Mouse (Mus musculus) CH12.LX (cell line): ENCODE data around the gene Arid5a. TPM values are rescaled to one million over a fixed set of nuclear protein-coding genes. Genes with fewer than 3 reads are reported as not detected.
A peak's percentile ranks its signal among the peaks of the same experiment; 100 is the strongest.

Experiments used
- DNase-seq: peaks from one replicate; pipeline ENCODE4 v3.0.0-alpha.2; 2013; ENCODE audit errors: extremely low read depth
- H3K27ac ChIP-seq: 2 replicates; pipeline ENCODE4 v1.5.1; 2012; ENCODE audit warnings: low read depth, mild to moderate bottlenecking, control low read depth, moderate library complexity; ENCODE audit not compliant: insufficient read depth
- H3K27me3 ChIP-seq: replicated peaks from 2 replicates; pipeline ENCODE3; 2012; ENCODE audit warnings: inconsistent platforms
- H3K36me3 ChIP-seq, 2 experiments: replicated peaks in 1 of 2; 2 replicates each; pipeline versions ENCODE3 to v1.6.1; 2012; ENCODE audit warnings: inconsistent platforms in 1 of 2, low read length in 1 of 2, mild to moderate bottlenecking in 1 of 2, mixed read lengths in 1 of 2, moderate library complexity in 1 of 2; ENCODE audit not compliant: control insufficient read depth in 1 of 2, insufficient read depth in 1 of 2
- H3K4me1 ChIP-seq, 2 experiments: 2 replicates each; pipeline ENCODE4 v1.6.1; 2012; ENCODE audit warnings: inconsistent platforms in 1 of 2, moderate library complexity in 1 of 2; ENCODE audit not compliant: insufficient read depth in 2 of 2, control insufficient read depth in 1 of 2
- H3K4me2 ChIP-seq: 2 replicates; pipeline ENCODE4 v1.6.1; 2012; ENCODE audit warnings: low read depth, mild to moderate bottlenecking, control low read depth; ENCODE audit not compliant: poor library complexity, insufficient read depth, severe bottlenecking
- H3K4me3 ChIP-seq, 3 experiments: fragments of 150-350 bp in 1 of 3; sonication (generic) in 1 of 3; replicated peaks in 1 of 3; 2 replicates each; pipeline versions ENCODE3 to v1.5.1; 2011 to 2012; ENCODE audit warnings: low read depth in 2 of 3, low read length in 2 of 3, mild to moderate bottlenecking in 2 of 3, moderate library complexity in 2 of 3, control low read depth in 1 of 3, improper control_type of control experiment in 1 of 3, inconsistent platforms in 1 of 3, mixed read lengths in 1 of 3; ENCODE audit not compliant: poor library complexity in 1 of 3
- H3K79me2 ChIP-seq: replicated peaks from 2 replicates; pipeline ENCODE4 v1.6.1; 2012; ENCODE audit warnings: mild to moderate bottlenecking, moderate library complexity; ENCODE audit not compliant: control insufficient read depth, poor library complexity, insufficient read depth, severe bottlenecking; ENCODE audit errors: extremely low read depth
- H3K9ac ChIP-seq: 2 replicates; pipeline ENCODE4 v1.6.1; 2012; ENCODE audit warnings: low read depth, mild to moderate bottlenecking, control low read depth, moderate library complexity; ENCODE audit not compliant: insufficient read depth
- H3K9me3 ChIP-seq: replicated peaks from 2 replicates; pipeline ENCODE3; 2012; ENCODE audit warnings: low read length, inconsistent platforms, mixed read lengths
- CHD2 ChIP-seq: IDR thresholded peaks from 2 replicates; pipeline ENCODE4 v1.6.1; 2011; ENCODE audit warnings: low read length, improper control_type of control experiment
- CTCF ChIP-seq, 2 experiments: IDR thresholded peaks in 1 of 2; conservative IDR thresholded peaks in 1 of 2; 2 replicates each; pipeline ENCODE4 v1.5.1; 2011 to 2012; ENCODE audit warnings: low read depth in 2 of 2, low read length in 2 of 2, improper control_type of control experiment in 1 of 2, inconsistent platforms in 1 of 2, mild to moderate bottlenecking in 1 of 2, moderate library complexity in 1 of 2
- GABPA ChIP-seq: IDR thresholded peaks from 2 replicates; pipeline ENCODE4 v1.6.1; 2012; ENCODE audit warnings: low read depth, low read length, improper control_type of control experiment, inconsistent platforms; ENCODE audit not compliant: insufficient replicate concordance
- HCFC1 ChIP-seq: IDR thresholded peaks from 2 replicates; pipeline ENCODE4 v1.6.1; 2012; ENCODE audit warnings: low read depth, mild to moderate bottlenecking, inconsistent platforms, low read length, improper control_type of control experiment
- IRF4 ChIP-seq: IDR thresholded peaks from 2 replicates; pipeline ENCODE4 v1.6.1; 2014; ENCODE audit warnings: low read depth, mild to moderate bottlenecking, inconsistent platforms, low read length, improper control_type of control experiment
- JUN ChIP-seq: IDR thresholded peaks from 2 replicates; pipeline ENCODE4 v1.6.1; 2011; ENCODE audit warnings: low read depth, mild to moderate bottlenecking, low read length, improper control_type of control experiment, moderate library complexity; ENCODE audit not compliant: insufficient read depth
- JUND ChIP-seq: conservative IDR thresholded peaks from 2 replicates; pipeline ENCODE4 v1.6.1; 2011; ENCODE audit warnings: low read depth, low read length, improper control_type of control experiment
- MAFK ChIP-seq: IDR thresholded peaks from 2 replicates; pipeline ENCODE4 v1.6.1; 2011; ENCODE audit warnings: low read length, improper control_type of control experiment; ENCODE audit not compliant: insufficient replicate concordance
- MAX ChIP-seq: IDR thresholded peaks from 2 replicates; pipeline ENCODE4 v1.6.1; 2011; ENCODE audit warnings: low read length, improper control_type of control experiment
- MAZ ChIP-seq: IDR thresholded peaks from 2 replicates; pipeline ENCODE4 v1.6.1; 2012; ENCODE audit warnings: low read depth, mild to moderate bottlenecking, inconsistent platforms, low read length, improper control_type of control experiment, moderate library complexity
- MEF2A ChIP-seq: IDR thresholded peaks from 2 replicates; pipeline ENCODE4 v1.6.1; 2014; ENCODE audit warnings: low read depth, mild to moderate bottlenecking, inconsistent platforms, low read length, improper control_type of control experiment, borderline replicate concordance
- POLR2A ChIP-seq: IDR thresholded peaks from 2 replicates; pipeline ENCODE4 v1.6.1; 2011; ENCODE audit warnings: low read depth, mild to moderate bottlenecking, improper control_type of control experiment, low read length
- POLR2AphosphoS2 ChIP-seq: IDR thresholded peaks from 2 replicates; pipeline ENCODE4 v1.6.1; 2011; ENCODE audit warnings: low read depth, low read length, improper control_type of control experiment
- RAD21 ChIP-seq: IDR thresholded peaks from 2 replicates; pipeline ENCODE4 v1.6.1; 2011; ENCODE audit warnings: low read depth, mild to moderate bottlenecking, low read length, improper control_type of control experiment, moderate library complexity
- TBP ChIP-seq: conservative IDR thresholded peaks from 2 replicates; pipeline ENCODE4 v1.6.1; 2011; ENCODE audit warnings: low read depth, low read length, improper control_type of control experiment
- TCF12 ChIP-seq: IDR thresholded peaks from 2 replicates; pipeline ENCODE4 v1.6.1; 2014; ENCODE audit warnings: low read depth, mild to moderate bottlenecking, inconsistent platforms, low read length, improper control_type of control experiment
- UBTF ChIP-seq: IDR thresholded peaks from 2 replicates; pipeline ENCODE4 v1.6.1; 2012; ENCODE audit warnings: low read depth, mild to moderate bottlenecking, inconsistent platforms, low read length, improper control_type of control experiment, moderate library complexity
- ZC3H11A ChIP-seq: IDR thresholded peaks from 2 replicates; pipeline ENCODE4 v1.6.1; 2012; ENCODE audit warnings: low read depth, mild to moderate bottlenecking, inconsistent platforms, low read length, improper control_type of control experiment
- ZKSCAN1 ChIP-seq: IDR thresholded peaks from 2 replicates; pipeline ENCODE4 v1.6.1; 2012; ENCODE audit warnings: low read depth, inconsistent platforms, low read length, improper control_type of control experiment, borderline replicate concordance
- ZMIZ1 ChIP-seq: IDR thresholded peaks from 2 replicates; pipeline ENCODE4 v1.6.1; 2012; ENCODE audit warnings: low read depth, mild to moderate bottlenecking, inconsistent platforms, low read length, improper control_type of control experiment
- ZNF384 ChIP-seq: IDR thresholded peaks from 2 replicates; pipeline ENCODE4 v1.6.1; 2012; ENCODE audit warnings: low read depth, low read length, improper control_type of control experiment, inconsistent platforms
- dilution Hi-C: fragments of 300-500 bp; cut with MboI; formaldehyde crosslinking; loops from 2 replicates; pipeline ENCODE4 v1.14.3; 2020; ENCODE audit warnings: low sequenced_read_pairs; ENCODE audit not compliant: extremely low pct_unique_long_range_greater_than_20kb, extremely low pct_ligation_motif_present
- in situ Hi-C: fragments of 300-500 bp; cut with MboI; formaldehyde crosslinking; loops from 3 replicates; pipeline ENCODE4 v1.14.3; 2019; ENCODE audit warnings: low sequenced_read_pairs, low pct_ligation_motif_present, low pct_unique_long_range_greater_than_20kb, mixed read lengths
- polyA plus RNA-seq: library from polyadenylated mRNA; unstranded; fragments of >175 nt; gene quantifications from 2 replicates; pipeline ENCODE4 v1.2.1, GENCODE M21; 2012; ENCODE audit warnings: low read depth; ENCODE audit not compliant: insufficient read length
- total RNA-seq, 2 experiments: library from RNA; depleted of rRNA; stranded (reverse); fragments of 300-350 nt in 1 of 2; fragments of >200 nt in 1 of 2; gene quantifications; 2 replicates each; pipeline ENCODE4 v1.2.3; 2012 to 2014

Arid5a gene
- total and polyA plus RNA-seq, 3 experiments: 13.2 to 19.6 (median 17.0) TPM

- Histone ChIP-seq H3K27ac (no peak overlapping the region), H3K36me3 (peaks cover 84 to 99% of the 10 kb centered on the region in 2 experiments), H3K4me2 (no peak overlapping the region), H3K27me3 (no peaks in the 10 kb centered on the region), H3K4me1 (peaks cover 0 to 20% of the 10 kb centered on the region in 2 experiments; a peak in 3 of 4 replicates), H3K9me3 (no peaks in the 10 kb centered on the region), H3K79me2 (no peaks in the 10 kb centered on the region), H3K9ac (no peak overlapping the region), H3K4me3 (no peak overlapping the region)
- dilution Hi-C loops: no loop called here
- TF ChIP-seq IRF4: peak; percentile 52; the same call in 1 of the 2 replicates
- TF ChIP-seq POLR2AphosphoS2: no peak
- DNase-seq: peak; percentile 32
- in situ Hi-C loops: no loop called here
Observed at GRCm38 (mm10) chr1:36342547-36342946, 35.0 kb downstream of the Arid5a start.

DNA sequence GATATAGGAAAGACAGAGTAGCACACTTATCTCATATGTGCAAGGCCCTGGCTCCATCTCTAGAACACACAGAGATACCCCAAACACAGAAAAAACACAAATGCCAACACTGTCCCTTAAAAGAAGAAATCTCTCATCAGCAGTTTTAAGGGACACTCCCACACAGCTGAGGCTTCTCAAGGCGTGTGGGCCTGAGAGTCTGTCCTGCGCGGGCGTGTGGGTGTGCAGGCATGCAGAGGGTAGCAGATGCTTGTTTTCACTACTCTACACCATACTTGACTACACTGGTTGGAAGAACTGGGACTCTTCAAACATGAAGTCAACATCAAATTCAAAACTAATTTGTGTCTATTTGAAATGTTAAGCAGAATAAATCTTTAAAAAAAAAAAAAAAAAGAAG lies 44.8 kb downstream of the Arid5a start:
- H3K36me3 ChIP-seq: peaks cover 77 to 94% of the 10 kb centered on the region in 2 experiments

GRCm38 (mm10) chr1:36356955-36357695 lies 49.6 kb downstream of the Arid5a start:
- no peak overlapping the region for H3K4me3 ChIP-seq
- no peaks in the 10 kb centered on the region for H3K27me3 ChIP-seq
- H3K4me2 ChIP-seq: no peak overlapping the region
- TF ChIP-seq TBP: no peak
- no peak for TF ChIP-seq MAFK
- no peak for TF ChIP-seq RAD21
- TF ChIP-seq IRF4: no peak
- no peak for TF ChIP-seq CTCF (conservative IDR thresholded peaks at IDR 0.05 in 1 of 2, IDR thresholded peaks at IDR 0.05 in 1 of 2; ENCODE audit: low read depth in 2 of 2, low read length in 2 of 2)
- TF ChIP-seq ZMIZ1: no peak
- no peak for TF ChIP-seq TCF12
- no peak for TF ChIP-seq MAZ
- TF ChIP-seq POLR2AphosphoS2: no peak
- TF ChIP-seq JUND: no peak
- TF ChIP-seq UBTF: no peak
- no peak for TF ChIP-seq HCFC1
- no peak for TF ChIP-seq POLR2A
- no peak for TF ChIP-seq CHD2
- TF ChIP-seq JUN: no peak
- no peak for TF ChIP-seq MAX
- no peak for TF ChIP-seq ZC3H11A
- TF ChIP-seq GABPA: no peak
- TF ChIP-seq ZNF384: no peak
- TF ChIP-seq ZKSCAN1: no peak
- no peaks in the 10 kb centered on the region for H3K9me3 ChIP-seq
- in situ Hi-C loops: no loop called here
- H3K4me1 ChIP-seq: no peaks in the 10 kb centered on the region
- DNase-seq: no peak
- H3K27ac ChIP-seq: no peak overlapping the region
- dilution Hi-C loops: no loop called here
- H3K79me2 ChIP-seq: peaks cover 9% of the 10 kb centered on the region; the same call in 1 of the 2 replicates
- no peak overlapping the region for H3K9ac ChIP-seq
- peaks cover 59 to 90% of the 10 kb centered on the region in 2 experiments for H3K36me3 ChIP-seq

More for the DNA sequence above, 44.8 kb downstream of the Arid5a start:
- Histone ChIP-seq H3K4me2 (no peak overlapping the region), H3K9ac (no peak overlapping the region), H3K4me3 (no peak overlapping the region), H3K79me2 (no peaks in the 10 kb centered on the region), H3K9me3 (no peaks in the 10 kb centered on the region), H3K27ac (no peak overlapping the region), H3K4me1 (no peaks in the 10 kb centered on the region), H3K27me3 (no peaks in the 10 kb centered on the region)
- no peak for TF ChIP-seq TCF12
- TF ChIP-seq JUND: no peak
- no peak for TF ChIP-seq MEF2A
- DNase-seq: no peak
- in situ Hi-C loops: no loop called here
- dilution Hi-C loops: no loop called here
